Mouse (Mus musculus) c-Kit-positive CD71-positive TER-119-positive erythroid progenitor cells, embryonic 14.5 days (primary cell): Measurements from ENCODE around the gene Ddx52.

Experiments used
- DNase-seq: peaks from one replicate; pipeline ENCODE4 v3.0.0-alpha.2; 2013; ENCODE audit warnings: low spot score

The Ddx52 gene

GRCm38 (mm10) chr11:83969040-83969439 lies 27.2 kb downstream of the Ddx52 start:
- no peak for DNase-seq

- DNase-seq = no peak
Observed at GRCm38 (mm10) chr11:83974561-83975346, 32.9 kb downstream of the Ddx52 start.

GRCm38 (mm10) chr11:83975488-83975887 lies 33.6 kb downstream of the Ddx52 start:
- no peak for DNase-seq

- no peak for DNase-seq
Observed at GRCm38 (mm10) chr11:83976236-83976977, 34.5 kb downstream of the Ddx52 start.

- no peak for DNase-seq
Observed at GRCm38 (mm10) chr11:83977810-83978209, 35.9 kb downstream of the Ddx52 start.

GRCm38 (mm10) chr11:83979992-83980391 lies 38.1 kb downstream of the Ddx52 start:
- DNase-seq = no peak

GRCm38 (mm10) chr11:83981338-83981737 lies 39.5 kb downstream of the Ddx52 start:
- DNase-seq = no peak

GRCm38 (mm10) chr11:83991701-83992100 lies 49.8 kb downstream of the Ddx52 start:
- DNase-seq = no peak

GRCm38 (mm10) chr11:83993428-83993827 lies 51.6 kb downstream of the Ddx52 start:
- DNase-seq = no peak

GRCm38 (mm10) chr11:83994481-83994880 lies 52.6 kb downstream of the Ddx52 start:
- no peak for DNase-seq

GRCm38 (mm10) chr11:83995535-83995950 lies 53.7 kb downstream of the Ddx52 start:
- DNase-seq = no peak

- no peak for DNase-seq
Observed at GRCm38 (mm10) chr11:83997171-83997868, 55.5 kb downstream of the Ddx52 start.

GRCm38 (mm10) chr11:83998993-83999392 lies 57.1 kb downstream of the Ddx52 start:
- DNase-seq = no peak

GRCm38 (mm10) chr11:83999411-83999915 lies 57.6 kb downstream of the Ddx52 start:
- no peak for DNase-seq

- DNase-seq = no peak
Observed at GRCm38 (mm10) chr11:84001257-84001656, 59.4 kb downstream of the Ddx52 start.

GRCm38 (mm10) chr11:84003986-84004385 lies 62.1 kb downstream of the Ddx52 start:
- no peak for DNase-seq

GRCm38 (mm10) chr11:84009001-84009400 lies 67.1 kb downstream of the Ddx52 start:
- no peak for DNase-seq

GRCm38 (mm10) chr11:84010411-84010810 lies 68.5 kb downstream of the Ddx52 start:
- no peak for DNase-seq

- DNase-seq = no peak
Observed at GRCm38 (mm10) chr11:84011050-84011449, 69.2 kb downstream of the Ddx52 start.

- DNase-seq = no peak
Observed at GRCm38 (mm10) chr11:84011576-84011975, 69.7 kb downstream of the Ddx52 start.
